Mouse (Mus musculus): ENCODE measurements around the gene Chga. TPM values are rescaled to one million over a fixed set of nuclear protein-coding genes. Genes with fewer than 3 reads are reported as not detected.

Chga gene
- total and polyA plus RNA-seq, 3 experiments, result not detected

GRCm38 (mm10) chr12:102581579-102582196 is 26.9 kb downstream of the Chga start:
- Histone ChIP-seq H3K9ac (ENCODE audit: control insufficient read depth, low read depth, low read length, poor library complexity, severe bottlenecking) (no peak overlapping the region), H3K4me1 (ENCODE audit: control insufficient read depth in 1 of 2, insufficient read depth in 2 of 2, low read length in 2 of 2) (no peaks in the 10 kb centered on the region), H3K27me3 (ENCODE audit: control insufficient read depth in 1 of 2, insufficient read depth in 2 of 2, low read length in 2 of 2) (no peaks in the 10 kb centered on the region), H3K36me3 (ENCODE audit: control insufficient read depth in 1 of 2, insufficient read depth in 2 of 2, low read length in 2 of 2) (no peaks in the 10 kb centered on the region), H3K79me2 (ENCODE audit: control insufficient read depth, insufficient read depth, low read length, poor library complexity) (no peaks in the 10 kb centered on the region), H3K9me3 (replicated peaks; ENCODE audit: insufficient read depth, low read length) (no peaks in the 10 kb centered on the region), H3K27ac (ENCODE audit: control insufficient read depth, low read depth, low read length) (no peak overlapping the region), H3K4me3 (ENCODE audit: control insufficient read depth in 1 of 2, insufficient read depth in 1 of 2, low read depth in 2 of 2, low read length in 2 of 2) (no peak overlapping the region)
- TF ChIP-seq CTCF (IDR thresholded peaks at IDR 0.05 in 2 of 3, conservative IDR thresholded peaks at IDR 0.05 in 1 of 3; ENCODE audit: control insufficient read depth in 1 of 3, insufficient read depth in 1 of 3, low read depth in 2 of 3, low read length in 3 of 3, poor library complexity in 1 of 3, severe bottlenecking in 1 of 3) (no peak), MXI1 (IDR thresholded peaks at IDR 0.05; ENCODE audit: low read depth, low read length) (no peak), TAL1 (IDR thresholded peaks at IDR 0.05; ENCODE audit: low read length) (no peak), USF1 (IDR thresholded peaks at IDR 0.05; ENCODE audit: low read depth, low read length) (no peak), UBTF (IDR thresholded peaks at IDR 0.05; ENCODE audit: borderline replicate concordance, insufficient read depth, low read depth, low read length) (no peak), RCOR1 (IDR thresholded peaks at IDR 0.05; ENCODE audit: low read depth, low read length) (no peak), CHD2 (IDR thresholded peaks at IDR 0.05; ENCODE audit: low read length) (no peak), USF2 (IDR thresholded peaks at IDR 0.05; ENCODE audit: borderline replicate concordance in 1 of 2, insufficient read depth in 1 of 2, low read depth in 1 of 2, low read length in 2 of 2) (no peak), MYC (IDR thresholded peaks at IDR 0.05; ENCODE audit: low read depth, low read length) (no peak), CHD1 (IDR thresholded peaks at IDR 0.05; ENCODE audit: low read depth, low read length) (no peak), ELF1 (IDR thresholded peaks at IDR 0.05; ENCODE audit: low read depth, low read length) (no peak), GABPA (IDR thresholded peaks at IDR 0.05; ENCODE audit: low read depth, low read length) (no peak), BHLHE40 (IDR thresholded peaks at IDR 0.05; ENCODE audit: borderline replicate concordance, low read depth, low read length) (no peak), ZMIZ1 (IDR thresholded peaks at IDR 0.05; ENCODE audit: low read depth, low read length) (no peak)
- DNase-seq (ENCODE audit: low read depth, low spot score), result peak; percentile 28

GRCm38 (mm10) chr12:102582441-102582840 is 27.7 kb downstream of the Chga start:
- no peak overlapping the region for H3K27ac ChIP-seq (ENCODE audit: control insufficient read depth, low read depth, low read length)
- H3K4me1 ChIP-seq (ENCODE audit: control insufficient read depth in 1 of 2, insufficient read depth in 2 of 2, low read length in 2 of 2), result no peaks in the 10 kb centered on the region
- H3K27me3 ChIP-seq (ENCODE audit: control insufficient read depth in 1 of 2, insufficient read depth in 2 of 2, low read length in 2 of 2), result no peaks in the 10 kb centered on the region
- DNase-seq (ENCODE audit: low read depth, low spot score), result no peak
- H3K9me3 ChIP-seq (replicated peaks; ENCODE audit: insufficient read depth, low read length), result no peaks in the 10 kb centered on the region
- no peaks in the 10 kb centered on the region for H3K79me2 ChIP-seq (ENCODE audit: control insufficient read depth, insufficient read depth, low read length, poor library complexity)
- TF ChIP-seq NELFE (IDR thresholded peaks at IDR 0.05; ENCODE audit: low read depth, low read length), result no peak
- no peak for TF ChIP-seq ZMIZ1 (IDR thresholded peaks at IDR 0.05; ENCODE audit: low read depth, low read length)
- TF ChIP-seq SMC3 (IDR thresholded peaks at IDR 0.05; ENCODE audit: low read depth, low read length), result no peak
- TF ChIP-seq TAL1 (IDR thresholded peaks at IDR 0.05; ENCODE audit: low read length), result no peak
- H3K9ac ChIP-seq (ENCODE audit: control insufficient read depth, low read depth, low read length, poor library complexity, severe bottlenecking), result no peak overlapping the region
- no peaks in the 10 kb centered on the region; a peak in 1 of 4 replicates for H3K36me3 ChIP-seq (ENCODE audit: control insufficient read depth in 1 of 2, insufficient read depth in 2 of 2, low read length in 2 of 2)
- H3K4me3 ChIP-seq (ENCODE audit: control insufficient read depth in 1 of 2, insufficient read depth in 1 of 2, low read depth in 2 of 2, low read length in 2 of 2), result no peak overlapping the region
